Mouse (Mus musculus) cortical plate, adult 2 months (tissue): Measurements from ENCODE around the gene Rasal2.

ENCODE experiments used
- CTCF ChIP-seq: fragments of 200-500 bp; IDR thresholded peaks from 2 replicates; pipeline ENCODE4 v1.5.1; 2011; ENCODE audit warnings: mild to moderate bottlenecking, control low read depth, low read length; ENCODE audit not compliant: insufficient read depth; ENCODE audit errors: extremely low read depth
- POLR2A ChIP-seq: fragments of 200-500 bp; IDR thresholded peaks from 2 replicates; pipeline ENCODE4 v1.6.1; 2011; ENCODE audit warnings: mild to moderate bottlenecking, low read length, control low read depth; ENCODE audit not compliant: insufficient read depth; ENCODE audit errors: extremely low read depth

DNA sequence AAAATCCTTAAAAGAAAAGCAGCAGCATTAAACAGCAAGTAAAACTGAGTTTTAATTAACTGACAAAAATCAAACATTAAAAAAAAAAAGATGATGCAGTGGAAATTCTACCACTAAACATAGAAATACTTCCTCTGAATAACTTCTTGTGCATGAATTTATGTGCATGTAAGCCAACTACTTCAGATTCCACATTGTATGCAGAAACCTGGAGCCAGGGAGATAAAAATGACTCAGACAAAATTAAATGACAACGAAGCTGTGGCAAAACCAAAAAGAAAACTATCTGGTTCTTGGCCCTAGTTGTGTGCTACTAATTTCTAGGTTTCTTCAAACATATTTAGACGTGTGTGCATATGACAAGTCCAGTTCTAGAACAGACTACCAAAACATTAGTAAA lies 2.7 kb downstream of the Rasal2 start:
- TF ChIP-seq POLR2A (no peak), CTCF (no peak)
